Mouse (Mus musculus): ENCODE results near the gene Ucp1. TPM values are rescaled to one million over a fixed set of nuclear protein-coding genes. Genes with fewer than 3 reads are reported as not detected.

Gene Ucp1
- polyA plus RNA-seq (2012; fragmentation: generic; extraction: Trizol) = not detected
- long read RNA-seq, experiment 1 = 0 reads
- long read RNA-seq, experiment 2 = 0 reads

DNA sequence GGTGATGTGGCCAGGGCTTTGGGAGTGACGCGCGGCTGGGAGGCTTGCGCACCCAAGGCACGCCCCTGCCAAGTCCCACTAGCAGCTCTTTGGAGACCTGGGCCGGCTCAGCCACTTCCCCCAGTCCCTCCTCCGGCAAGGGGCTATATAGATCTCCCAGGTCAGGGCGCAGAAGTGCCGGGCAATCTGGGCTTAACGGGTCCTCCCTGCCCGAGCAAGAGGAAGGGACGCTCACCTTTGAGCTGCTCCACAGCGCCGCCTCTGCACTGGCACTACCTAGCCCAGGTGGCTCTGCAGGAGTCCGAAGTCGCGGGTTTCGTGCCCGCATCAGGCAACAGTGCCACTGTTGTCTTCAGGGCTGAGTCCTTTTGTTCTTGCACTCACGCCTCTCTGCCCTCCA, at the start of gene Ucp1:
Ucp1 (plus strand) TSS at position 177 of the 400 bp plus-strand sequence.
- H3K36me3 ChIP-seq (ENCODE audit: control insufficient read depth, insufficient read depth) = no peaks in the 10 kb centered on the region
- H3ac ChIP-seq (ENCODE audit: control insufficient read depth, insufficient read length, low read depth) = no peak within 1 kb of the TSS
- no peaks in the 10 kb centered on the region for H3K79me3 ChIP-seq (ENCODE audit: low read depth)
- TF ChIP-seq CTCF (IDR thresholded peaks at IDR 0.05; ENCODE audit: control insufficient read depth, insufficient read depth, insufficient read length) (no peak), MYOD1 (IDR thresholded peaks at IDR 0.05; ENCODE audit: control insufficient read depth, insufficient read length, low read depth) (no peak)
- H3K27me3 ChIP-seq (ENCODE audit: control insufficient read depth, insufficient read depth, insufficient read length) = peaks cover 27% of the 10 kb centered on the region
- no peaks in the 10 kb centered on the region for H3K79me2 ChIP-seq (ENCODE audit: control insufficient read depth, insufficient read depth)
- H3K4me3 ChIP-seq (ENCODE audit: insufficient read depth, poor library complexity, severe bottlenecking) = no peak within 1 kb of the TSS

DNA sequence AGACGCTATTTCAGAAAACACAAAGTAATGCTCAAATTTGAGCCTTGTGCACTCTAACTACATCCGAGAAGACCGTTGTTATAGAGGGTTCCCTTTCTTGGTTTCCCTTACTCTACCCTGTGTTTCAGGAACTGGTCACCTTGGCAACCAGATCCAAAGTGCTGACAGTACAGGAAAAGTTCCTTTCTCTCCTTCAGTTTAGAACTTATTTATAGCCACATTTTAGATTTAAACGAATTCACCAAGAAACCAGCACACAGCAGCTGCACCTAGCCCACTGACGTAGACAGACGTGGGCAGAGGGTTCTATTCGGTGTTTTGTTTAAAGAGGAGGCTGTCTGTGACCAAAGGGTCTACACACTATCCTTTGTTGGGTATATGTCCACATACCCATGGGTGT, 46.0 kb upstream of the Ucp1 start:
- Histone ChIP-seq H3K36me3 (ENCODE audit: control insufficient read depth, insufficient read depth) (no peaks in the 10 kb centered on the region), H3K79me2 (ENCODE audit: control insufficient read depth, insufficient read depth) (no peaks in the 10 kb centered on the region), H3K79me3 (ENCODE audit: low read depth) (no peaks in the 10 kb centered on the region), H3K4me3 (ENCODE audit: insufficient read depth, poor library complexity, severe bottlenecking) (no peak overlapping the region), H3ac (ENCODE audit: control insufficient read depth, insufficient read length, low read depth) (no peak overlapping the region), H3K27me3 (ENCODE audit: control insufficient read depth, insufficient read depth, insufficient read length) (peaks cover 8% of the 10 kb centered on the region)
- TF ChIP-seq FOSL1 (IDR thresholded peaks at IDR 0.05; ENCODE audit: insufficient read depth, low read length, poor library complexity, severe bottlenecking) = no peak
- no peak for TF ChIP-seq CTCF (IDR thresholded peaks at IDR 0.05; ENCODE audit: control insufficient read depth, insufficient read depth, insufficient read length)
- no peak for TF ChIP-seq CEBPB (IDR thresholded peaks at IDR 0.05; ENCODE audit: low read depth)

DNA sequence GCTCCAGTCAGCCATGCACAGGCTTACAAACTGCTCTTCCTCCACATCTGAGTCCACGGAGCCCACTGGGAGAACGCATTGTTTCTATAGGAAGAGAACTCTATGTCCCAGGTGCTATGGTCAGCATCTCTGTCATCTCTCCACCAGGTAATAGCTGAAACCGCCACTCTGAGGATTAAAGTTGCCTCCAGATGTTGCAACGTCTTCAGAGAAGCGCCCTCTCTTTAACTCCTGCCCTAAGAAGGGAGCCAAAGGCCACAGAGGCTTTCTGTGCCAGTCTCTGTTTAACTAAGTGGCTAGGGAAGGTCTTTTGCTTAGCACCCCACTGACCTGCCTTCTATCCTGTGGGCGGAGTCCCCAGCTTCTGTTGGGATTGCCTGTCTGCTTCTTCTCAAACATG, 39.3 kb upstream of the Ucp1 start:
- no peaks in the 10 kb centered on the region for H3K36me3 ChIP-seq (ENCODE audit: control insufficient read depth, insufficient read depth)
- H3ac ChIP-seq (ENCODE audit: control insufficient read depth, insufficient read length, low read depth) = no peak overlapping the region
- TF ChIP-seq FOSL1 (IDR thresholded peaks at IDR 0.05; ENCODE audit: insufficient read depth, low read length, poor library complexity, severe bottlenecking) (no peak), CEBPB (IDR thresholded peaks at IDR 0.05; ENCODE audit: low read depth) (no peak), USF1 (IDR thresholded peaks at IDR 0.05; ENCODE audit: low read depth) (no peak), MAX (IDR thresholded peaks at IDR 0.05) (no peak), MYOD1 (IDR thresholded peaks at IDR 0.05; ENCODE audit: control insufficient read depth, insufficient read length, low read depth) (no peak)
- H3K79me3 ChIP-seq (ENCODE audit: low read depth) = no peaks in the 10 kb centered on the region
- no peak overlapping the region for H3K4me3 ChIP-seq (ENCODE audit: insufficient read depth, poor library complexity, severe bottlenecking)
- H3K79me2 ChIP-seq (ENCODE audit: control insufficient read depth, insufficient read depth) = no peaks in the 10 kb centered on the region
- peaks cover 3% of the 10 kb centered on the region for H3K27me3 ChIP-seq (ENCODE audit: control insufficient read depth, insufficient read depth, insufficient read length)

DNA sequence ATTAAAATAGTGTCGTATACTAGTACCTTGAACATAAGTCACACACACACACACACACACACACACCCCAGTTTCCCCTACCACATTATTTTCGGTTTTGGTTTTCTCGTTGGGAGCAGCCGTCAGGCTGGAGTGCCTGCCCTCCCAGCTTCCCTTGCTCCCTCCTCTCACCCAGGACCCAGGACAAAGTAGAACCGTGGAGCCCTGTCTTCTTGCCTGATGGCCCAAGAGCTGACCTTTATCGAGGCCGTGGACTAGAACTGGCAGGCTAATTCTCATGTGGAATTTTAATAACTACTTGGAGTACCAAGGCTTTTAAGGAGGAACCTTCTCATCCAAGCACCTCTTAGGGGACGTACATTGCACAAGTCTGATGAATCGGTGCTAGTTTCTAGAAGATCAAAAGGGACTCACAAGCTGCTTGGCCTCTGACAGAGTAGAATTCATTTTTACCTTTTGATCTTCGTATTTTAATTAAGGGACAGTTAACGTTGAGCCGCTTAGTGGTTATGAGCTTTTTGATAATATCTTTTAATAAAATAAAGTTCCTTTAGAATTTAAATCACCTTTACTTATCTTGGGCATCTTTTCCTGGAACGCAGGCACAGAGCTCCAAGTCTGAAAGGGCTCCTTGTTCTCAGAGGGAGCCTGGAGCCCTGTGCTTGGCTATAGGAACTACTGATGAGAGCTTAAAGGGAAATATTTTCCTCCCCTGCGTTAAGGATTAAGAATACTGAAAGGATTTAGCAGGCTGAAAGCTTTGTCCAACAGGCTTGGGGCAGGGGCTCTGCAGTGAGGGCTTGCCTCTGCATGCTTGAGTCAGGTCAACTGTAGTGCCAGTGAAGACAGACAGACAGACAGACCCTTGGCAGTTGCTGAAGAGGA, 38.5 kb upstream of the Ucp1 start:
- H3K79me2 ChIP-seq (ENCODE audit: control insufficient read depth, insufficient read depth) = no peaks in the 10 kb centered on the region
- no peaks in the 10 kb centered on the region for H3K36me3 ChIP-seq (ENCODE audit: control insufficient read depth, insufficient read depth)
- no peak overlapping the region for H3ac ChIP-seq (ENCODE audit: control insufficient read depth, insufficient read length, low read depth)
- no peak overlapping the region for H3K4me3 ChIP-seq (ENCODE audit: insufficient read depth, poor library complexity, severe bottlenecking)
- no peak for TF ChIP-seq USF1 (IDR thresholded peaks at IDR 0.05; ENCODE audit: low read depth)
- TF ChIP-seq MYOG (IDR thresholded peaks at IDR 0.05; ENCODE audit: control insufficient read depth, extremely low read depth, insufficient read length) = no peak
- no peak for TF ChIP-seq FOSL1 (IDR thresholded peaks at IDR 0.05; ENCODE audit: insufficient read depth, low read length, poor library complexity, severe bottlenecking)
- TF ChIP-seq CEBPB (IDR thresholded peaks at IDR 0.05; ENCODE audit: low read depth) = no peak
- no peak for TF ChIP-seq MAX (IDR thresholded peaks at IDR 0.05)
- TF ChIP-seq MYOD1 (IDR thresholded peaks at IDR 0.05; ENCODE audit: control insufficient read depth, insufficient read length, low read depth) = no peak
- no peak for TF ChIP-seq CTCF (IDR thresholded peaks at IDR 0.05; ENCODE audit: control insufficient read depth, insufficient read depth, insufficient read length)
- H3K27me3 ChIP-seq (ENCODE audit: control insufficient read depth, insufficient read depth, insufficient read length) = peaks cover 3% of the 10 kb centered on the region
- no peaks in the 10 kb centered on the region for H3K79me3 ChIP-seq (ENCODE audit: low read depth)

DNA sequence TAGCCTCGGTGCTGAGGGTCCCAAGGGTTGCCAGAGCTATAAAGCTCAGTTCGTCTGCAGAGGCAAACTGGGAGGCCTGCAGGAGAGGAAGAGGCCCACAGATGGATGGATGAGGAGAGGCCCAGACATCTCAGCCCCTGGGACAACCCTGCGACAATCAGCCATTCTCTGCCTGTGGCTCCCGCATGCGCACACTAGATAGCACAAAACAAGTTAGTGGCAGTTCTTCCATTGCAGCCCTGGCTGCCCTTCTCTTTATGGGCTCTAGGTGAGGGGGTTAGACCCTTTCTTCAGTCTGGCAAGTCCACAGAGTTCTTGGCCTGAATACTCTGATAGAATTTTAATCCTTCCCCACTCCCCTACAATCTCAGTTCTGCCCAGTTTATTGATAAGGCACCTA, 37.4 kb upstream of the Ucp1 start:
- Histone ChIP-seq H3K79me3 (ENCODE audit: low read depth) (no peaks in the 10 kb centered on the region), H3ac (ENCODE audit: control insufficient read depth, insufficient read length, low read depth) (no peak overlapping the region), H3K79me2 (ENCODE audit: control insufficient read depth, insufficient read depth) (no peaks in the 10 kb centered on the region), H3K27me3 (ENCODE audit: control insufficient read depth, insufficient read depth, insufficient read length) (peaks cover 3% of the 10 kb centered on the region), H3K4me3 (ENCODE audit: insufficient read depth, poor library complexity, severe bottlenecking) (no peak overlapping the region), H3K36me3 (ENCODE audit: control insufficient read depth, insufficient read depth) (no peaks in the 10 kb centered on the region)
- no peak for TF ChIP-seq MYOG (IDR thresholded peaks at IDR 0.05; ENCODE audit: control insufficient read depth, extremely low read depth, insufficient read length)
- no peak for TF ChIP-seq FOSL1 (IDR thresholded peaks at IDR 0.05; ENCODE audit: insufficient read depth, low read length, poor library complexity, severe bottlenecking)
- TF ChIP-seq CTCF (IDR thresholded peaks at IDR 0.05; ENCODE audit: control insufficient read depth, insufficient read depth, insufficient read length) = no peak

DNA sequence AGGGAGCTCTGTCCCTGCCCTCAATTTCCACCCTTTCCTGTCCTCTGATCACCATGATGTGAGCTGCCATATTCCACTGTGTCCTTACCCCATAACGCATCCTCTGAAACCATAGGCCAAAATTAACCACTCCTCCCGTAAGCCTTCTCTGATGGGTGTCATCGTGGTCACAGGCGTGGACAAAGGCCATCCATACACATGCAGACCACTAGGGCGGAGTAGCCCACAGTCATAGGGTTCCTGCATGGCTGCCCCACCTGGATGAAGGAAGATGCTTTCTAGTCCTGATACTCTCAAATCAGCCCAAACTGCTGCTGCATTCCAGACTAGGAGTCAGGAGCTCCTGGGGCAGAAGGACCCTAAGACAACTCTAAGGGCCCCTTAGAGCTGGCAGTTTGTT, 32.5 kb upstream of the Ucp1 start:
- TF ChIP-seq MAX (IDR thresholded peaks at IDR 0.05) (no peak), USF1 (IDR thresholded peaks at IDR 0.05; ENCODE audit: low read depth) (no peak), MYOG (IDR thresholded peaks at IDR 0.05; ENCODE audit: control insufficient read depth, extremely low read depth, insufficient read length) (no peak), CTCF (IDR thresholded peaks at IDR 0.05; ENCODE audit: control insufficient read depth, insufficient read depth, insufficient read length) (no peak), CEBPB (IDR thresholded peaks at IDR 0.05; ENCODE audit: low read depth) (no peak), MYOD1 (IDR thresholded peaks at IDR 0.05; ENCODE audit: control insufficient read depth, insufficient read length, low read depth) (no peak), FOSL1 (IDR thresholded peaks at IDR 0.05; ENCODE audit: insufficient read depth, low read length, poor library complexity, severe bottlenecking) (no peak)
- no peaks in the 10 kb centered on the region for H3K36me3 ChIP-seq (ENCODE audit: control insufficient read depth, insufficient read depth)
- H3K4me3 ChIP-seq (ENCODE audit: insufficient read depth, poor library complexity, severe bottlenecking) = no peak overlapping the region
- H3K79me2 ChIP-seq (ENCODE audit: control insufficient read depth, insufficient read depth) = no peaks in the 10 kb centered on the region
- H3K27me3 ChIP-seq (ENCODE audit: control insufficient read depth, insufficient read depth, insufficient read length) = peaks cover 3% of the 10 kb centered on the region
- H3K79me3 ChIP-seq (ENCODE audit: low read depth) = no peaks in the 10 kb centered on the region
- no peak overlapping the region for H3ac ChIP-seq (ENCODE audit: control insufficient read depth, insufficient read length, low read depth)

Data from C2C12 (cell line).